Comparison of ENCODE assay signal across 21 mouse cellular contexts in the genomic region with DNA sequence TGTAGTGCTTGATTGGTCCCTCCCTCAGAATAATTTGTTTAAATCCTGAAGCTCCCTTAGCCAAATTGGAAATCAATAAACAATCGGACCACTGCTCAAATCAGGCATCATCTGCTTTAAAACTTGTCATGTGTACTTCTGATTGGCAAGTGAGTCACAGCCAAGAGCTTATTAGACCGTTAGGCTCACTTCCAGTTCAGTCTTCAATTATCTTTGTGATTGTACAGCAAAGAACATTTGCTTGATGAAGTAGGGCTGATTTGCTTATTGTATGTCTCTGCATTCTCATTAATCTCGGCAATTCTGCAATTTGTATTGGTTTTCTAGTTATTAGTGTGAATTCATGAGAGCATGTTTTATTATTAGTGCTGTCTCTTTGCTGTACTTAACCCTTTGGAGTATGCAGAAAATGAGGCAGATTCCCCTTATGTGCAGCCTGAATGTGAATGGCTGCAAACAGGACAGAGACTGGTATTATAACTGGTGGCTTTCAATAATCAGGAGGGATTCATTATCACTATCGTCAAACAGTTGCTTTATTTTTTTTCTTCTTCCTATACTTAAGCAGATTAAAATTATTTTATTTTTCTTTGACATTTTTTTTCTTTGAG.
"Had no signal": no experiment of that assay in that cellular context is flagged by ENCODE, and none has a peak within 500 bp of the region (broad histone marks: within the 10 kb centered on the region; RNA-seq: fewer than 3 reads in every experiment).

No protein-coding gene starts in this region.

- H3K9ac ChIP-seq: kidney, embryonic 15.5 days; limb, embryonic 12.5 days; limb, embryonic 15.5 days; liver, embryonic 14.5 days; liver, postnatal 0 days; lung, embryonic 14.5 days; midbrain, embryonic 12.5 days; neural tube, embryonic 12.5 days; neural tube, embryonic 15.5 days; stomach, embryonic 15.5 days had no signal

- DNase-seq: kidney, adult 11 months; kidney, adult 8-10 months; kidney, postnatal 10 days; kidney, postnatal 36 days; left cerebral cortex, postnatal 4 days; liver, postnatal 0 days; lung, embryonic 14.5 days; right cerebral cortex, postnatal 14 days; spleen, adult 18-20 months; thymus, postnatal 25 days had no signal

- H3K4me2 ChIP-seq: kidney, embryonic 15.5 days; limb, embryonic 12.5 days; limb, embryonic 15.5 days; liver, embryonic 11.5 days; lung, embryonic 14.5 days; midbrain, embryonic 12.5 days; neural tube, embryonic 12.5 days; neural tube, embryonic 15.5 days; stomach, embryonic 15.5 days had no signal

- H3K36me3 ChIP-seq: kidney, embryonic 15.5 days; limb, embryonic 12.5 days; limb, embryonic 15.5 days; midbrain, embryonic 12.5 days; neural tube, embryonic 12.5 days; neural tube, embryonic 15.5 days; stomach, embryonic 15.5 days had no signal

- H3K27ac ChIP-seq: kidney, embryonic 15.5 days; limb, embryonic 12.5 days; limb, embryonic 15.5 days; liver, embryonic 14.5 days; macrophage; midbrain, embryonic 12.5 days; neural tube, embryonic 12.5 days; neural tube, embryonic 15.5 days; stomach, embryonic 15.5 days had no signal

- H3K27me3 ChIP-seq: kidney, embryonic 15.5 days; limb, embryonic 12.5 days; limb, embryonic 15.5 days; midbrain, embryonic 12.5 days; neural tube, embryonic 12.5 days; neural tube, embryonic 15.5 days; stomach, embryonic 15.5 days had no signal

- ATAC-seq: liver, postnatal 0 days; lung, postnatal 0 days had no signal

- H3K4me1 ChIP-seq: kidney, embryonic 15.5 days; limb, embryonic 12.5 days; limb, embryonic 15.5 days; midbrain, embryonic 12.5 days; neural tube, embryonic 12.5 days; neural tube, embryonic 15.5 days; stomach, embryonic 15.5 days had no signal

- H3K9me3 ChIP-seq: kidney, embryonic 15.5 days; limb, embryonic 12.5 days; limb, embryonic 15.5 days; midbrain, embryonic 12.5 days; neural tube, embryonic 12.5 days; neural tube, embryonic 15.5 days; stomach, embryonic 15.5 days had no signal

- H3K4me3 ChIP-seq: kidney, embryonic 15.5 days; limb, embryonic 12.5 days; limb, embryonic 15.5 days; midbrain, embryonic 12.5 days; neural tube, embryonic 12.5 days; neural tube, embryonic 15.5 days; stomach, embryonic 15.5 days had no signal
